Mouse (Mus musculus): ENCODE measurements around the gene Spata7.
A peak's percentile ranks its signal among the peaks of the same experiment; 100 is the strongest.

DNA sequence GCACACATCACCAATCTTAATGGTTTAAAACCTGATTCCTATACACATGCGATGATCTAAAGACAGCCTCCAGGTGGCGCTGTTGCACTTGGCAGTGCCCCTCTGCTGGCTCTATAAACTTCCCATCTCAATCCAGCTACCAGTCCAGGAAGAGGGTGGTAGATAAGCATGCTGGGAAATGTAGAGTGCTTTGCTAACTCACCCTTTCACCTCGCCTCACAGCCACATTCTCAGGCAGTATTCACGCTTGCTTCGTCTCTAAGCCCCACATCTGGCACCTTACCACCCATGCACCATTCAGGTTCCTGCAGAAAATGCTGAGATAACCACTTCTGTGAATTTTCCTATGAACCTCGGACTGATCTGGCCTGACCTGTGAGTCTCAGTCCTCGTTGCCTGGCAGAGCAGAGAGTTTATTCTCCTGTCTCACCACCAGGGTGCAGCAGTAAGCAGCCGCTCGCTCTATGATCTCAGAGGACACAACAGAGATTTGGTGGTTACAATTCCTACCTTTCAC, 46.7 kb downstream of the Spata7 start:
- peak; percentile 78 for TF ChIP-seq CTCF (IDR thresholded peaks at IDR 0.05; ENCODE audit: low read depth)
- no peak for TF ChIP-seq EP300 (optimal IDR thresholded peaks at IDR 0.05)
